Mouse (Mus musculus): ENCODE data around the gene Rep15. TPM values are rescaled to one million over a fixed set of nuclear protein-coding genes. Genes with fewer than 3 reads are reported as not detected.

The Rep15 gene
- polyA plus RNA-seq, 1 experiment: 0.72 TPM

DNA sequence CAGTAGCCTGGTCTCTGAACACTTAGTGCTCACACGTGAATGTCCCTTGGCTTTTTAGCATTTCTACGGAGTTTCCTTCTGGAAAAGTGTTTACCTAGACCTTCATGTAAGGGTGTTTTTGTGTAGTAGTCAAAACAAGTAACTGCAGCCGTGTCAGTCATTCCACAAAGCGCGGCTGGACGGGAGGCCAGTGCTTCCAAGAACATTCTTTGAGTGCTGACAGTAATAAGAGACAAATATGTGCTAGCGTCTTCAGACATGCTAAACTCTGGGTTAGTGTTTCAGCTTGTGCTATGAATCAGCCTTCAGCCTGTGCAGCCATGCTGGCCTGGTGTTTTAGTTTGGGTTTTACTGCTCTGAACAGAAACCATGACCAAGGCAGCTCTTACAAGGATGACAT is 30.3 kb downstream of the Rep15 start:
- Histone ChIP-seq H3K27me3 (ENCODE audit: control insufficient read depth, insufficient read depth, low read length, poor library complexity, severe bottlenecking) (no peaks in the 10 kb centered on the region), H3K9me3 (replicated peaks; ENCODE audit: control insufficient read depth, insufficient read depth, low read length, poor library complexity, severe bottlenecking) (no peaks in the 10 kb centered on the region), H3K27ac (ENCODE audit: insufficient read depth, low read length) (no peak overlapping the region), H3K9ac (ENCODE audit: low read depth, poor library complexity, severe bottlenecking) (no peak overlapping the region), H3K4me3 (ENCODE audit: low read depth, low read length) (no peak overlapping the region), H3K36me3 (ENCODE audit: control insufficient read depth, insufficient read depth, low read length, poor library complexity, severe bottlenecking) (peaks cover 10% of the 10 kb centered on the region), H3K4me1 (ENCODE audit: control insufficient read depth, insufficient read depth, low read length) (peaks cover 1% of the 10 kb centered on the region)
- TF ChIP-seq EP300 (IDR thresholded peaks at IDR 0.05; ENCODE audit: insufficient read depth, low read depth, low read length) (no peak), POLR2A (IDR thresholded peaks at IDR 0.05; ENCODE audit: insufficient read depth, low read length) (no peak), CTCF (IDR thresholded peaks at IDR 0.05; ENCODE audit: low read depth, low read length) (no peak)

DNA sequence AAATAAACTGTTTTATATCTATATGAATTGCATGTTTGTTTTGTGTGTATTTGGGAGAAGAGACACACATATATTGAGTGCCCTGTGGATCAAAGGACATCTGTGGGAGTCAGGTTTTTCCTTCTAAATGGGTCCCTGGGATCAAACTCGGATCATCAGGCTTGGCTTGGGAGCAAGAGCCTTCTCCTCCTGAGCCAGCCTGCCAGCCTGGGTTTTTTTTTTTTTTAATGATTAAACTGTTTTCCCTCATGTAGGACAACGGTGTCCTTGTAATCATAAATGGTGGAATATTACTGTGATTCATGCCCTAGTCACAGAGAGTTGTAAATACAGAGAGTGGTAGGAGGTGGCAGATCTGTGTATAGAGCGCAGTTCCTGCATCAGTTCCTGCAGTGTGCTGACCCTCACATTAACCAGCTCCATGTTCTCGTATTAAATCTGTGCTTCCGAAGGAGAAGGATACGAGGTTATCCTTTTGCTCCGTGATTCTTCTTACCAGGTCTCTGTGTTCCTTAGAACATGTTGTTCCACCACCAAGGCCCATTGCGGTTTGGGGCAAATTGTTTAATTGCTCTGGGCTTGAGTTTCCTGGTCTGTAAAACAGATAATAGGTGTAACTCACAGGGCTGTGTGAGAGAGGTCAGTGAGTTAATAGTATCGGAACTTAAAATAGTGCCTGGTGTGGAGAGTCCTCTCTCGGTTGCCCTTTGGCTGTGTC is 32.0 kb downstream of the Rep15 start:
- H3K36me3 ChIP-seq (ENCODE audit: control insufficient read depth, insufficient read depth, low read length, poor library complexity, severe bottlenecking): peaks cover 10% of the 10 kb centered on the region
- no peaks in the 10 kb centered on the region for H3K4me1 ChIP-seq (ENCODE audit: control insufficient read depth, insufficient read depth, low read length)
- H3K27me3 ChIP-seq (ENCODE audit: control insufficient read depth, insufficient read depth, low read length, poor library complexity, severe bottlenecking): no peaks in the 10 kb centered on the region
- H3K27ac ChIP-seq (ENCODE audit: insufficient read depth, low read length): no peak overlapping the region
- TF ChIP-seq EP300 (IDR thresholded peaks at IDR 0.05; ENCODE audit: insufficient read depth, low read depth, low read length): no peak
- TF ChIP-seq POLR2A (IDR thresholded peaks at IDR 0.05; ENCODE audit: insufficient read depth, low read length): no peak
- TF ChIP-seq CTCF (IDR thresholded peaks at IDR 0.05; ENCODE audit: low read depth, low read length): no peak
- H3K4me3 ChIP-seq (ENCODE audit: low read depth, low read length): no peak overlapping the region
- H3K9ac ChIP-seq (ENCODE audit: low read depth, poor library complexity, severe bottlenecking): no peak overlapping the region
- no peaks in the 10 kb centered on the region for H3K9me3 ChIP-seq (replicated peaks; ENCODE audit: control insufficient read depth, insufficient read depth, low read length, poor library complexity, severe bottlenecking)

DNA sequence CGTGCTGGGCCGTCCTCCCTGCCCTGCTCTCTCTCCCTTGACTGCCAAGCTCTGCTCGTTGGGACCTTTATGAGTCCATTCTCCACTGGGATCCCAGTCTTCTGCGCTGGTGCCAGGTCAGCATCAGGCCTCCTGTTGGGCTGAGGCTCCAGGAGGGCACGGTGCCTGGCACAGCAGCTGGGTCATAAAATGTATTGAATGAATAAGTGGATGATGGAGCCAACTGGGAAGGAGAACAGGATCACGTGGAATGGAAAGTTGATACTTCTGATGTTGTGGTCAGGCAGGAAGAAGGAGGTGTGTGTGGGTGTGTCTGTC is 32.5 kb downstream of the Rep15 start:
- Histone ChIP-seq H3K27ac (ENCODE audit: insufficient read depth, low read length) (no peak overlapping the region), H3K4me1 (ENCODE audit: control insufficient read depth, insufficient read depth, low read length) (no peaks in the 10 kb centered on the region), H3K36me3 (ENCODE audit: control insufficient read depth, insufficient read depth, low read length, poor library complexity, severe bottlenecking) (peaks cover 10% of the 10 kb centered on the region), H3K9me3 (replicated peaks; ENCODE audit: control insufficient read depth, insufficient read depth, low read length, poor library complexity, severe bottlenecking) (no peaks in the 10 kb centered on the region), H3K27me3 (ENCODE audit: control insufficient read depth, insufficient read depth, low read length, poor library complexity, severe bottlenecking) (no peaks in the 10 kb centered on the region), H3K4me3 (ENCODE audit: low read depth, low read length) (no peak overlapping the region), H3K9ac (ENCODE audit: low read depth, poor library complexity, severe bottlenecking) (no peak overlapping the region)
- TF ChIP-seq POLR2A (IDR thresholded peaks at IDR 0.05; ENCODE audit: insufficient read depth, low read length): no peak
- no peak for TF ChIP-seq EP300 (IDR thresholded peaks at IDR 0.05; ENCODE audit: insufficient read depth, low read depth, low read length)
- no peak for TF ChIP-seq CTCF (IDR thresholded peaks at IDR 0.05; ENCODE audit: low read depth, low read length)

DNA sequence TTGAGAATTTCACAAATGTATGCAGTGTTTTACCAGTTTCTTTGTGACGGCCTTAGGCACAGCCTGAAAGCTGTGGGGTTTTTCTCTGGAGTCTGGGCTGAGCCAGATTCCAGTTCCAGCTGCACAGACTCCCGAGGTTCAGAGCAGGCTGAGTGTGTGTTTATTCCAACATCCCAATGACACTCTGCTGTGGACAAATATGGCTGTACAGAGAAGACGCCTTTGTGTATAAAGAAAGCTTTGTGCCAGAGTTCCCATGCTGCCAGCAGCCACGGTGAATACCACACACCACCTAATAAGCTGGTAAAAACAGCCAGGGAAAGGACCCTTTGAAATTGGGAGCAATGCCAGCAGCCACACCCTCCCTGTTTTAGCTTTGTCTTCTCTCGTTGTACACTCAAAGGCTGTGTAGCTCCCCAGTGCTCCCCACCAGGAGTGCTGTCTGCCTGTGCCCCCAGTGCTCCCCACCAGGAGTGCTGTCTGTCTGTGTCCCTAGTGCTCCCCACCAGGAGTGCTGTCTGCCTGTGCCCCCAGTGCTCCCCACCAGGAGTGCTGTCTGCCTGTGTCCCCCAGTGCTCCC is 43.5 kb downstream of the Rep15 start:
- H3K36me3 ChIP-seq (ENCODE audit: control insufficient read depth, insufficient read depth, low read length, poor library complexity, severe bottlenecking): 0 out of 2 replicates have a peak, but pooled peaks cover 5% of the 10 kb centered on the region
- no peak for TF ChIP-seq EP300 (IDR thresholded peaks at IDR 0.05; ENCODE audit: insufficient read depth, low read depth, low read length)
- TF ChIP-seq CTCF (IDR thresholded peaks at IDR 0.05; ENCODE audit: low read depth, low read length): no peak
- H3K9ac ChIP-seq (ENCODE audit: low read depth, poor library complexity, severe bottlenecking): no peak overlapping the region
- H3K27me3 ChIP-seq (ENCODE audit: control insufficient read depth, insufficient read depth, low read length, poor library complexity, severe bottlenecking): no peaks in the 10 kb centered on the region
- no peaks in the 10 kb centered on the region for H3K9me3 ChIP-seq (replicated peaks; ENCODE audit: control insufficient read depth, insufficient read depth, low read length, poor library complexity, severe bottlenecking)
- peaks cover 3% of the 10 kb centered on the region for H3K4me1 ChIP-seq (ENCODE audit: control insufficient read depth, insufficient read depth, low read length)
- H3K4me3 ChIP-seq (ENCODE audit: low read depth, low read length): no peak overlapping the region
- 0 out of 2 replicates have a peak overlapping the region, but pooled peaks have one; percentile 33 for H3K27ac ChIP-seq (ENCODE audit: insufficient read depth, low read length)

DNA sequence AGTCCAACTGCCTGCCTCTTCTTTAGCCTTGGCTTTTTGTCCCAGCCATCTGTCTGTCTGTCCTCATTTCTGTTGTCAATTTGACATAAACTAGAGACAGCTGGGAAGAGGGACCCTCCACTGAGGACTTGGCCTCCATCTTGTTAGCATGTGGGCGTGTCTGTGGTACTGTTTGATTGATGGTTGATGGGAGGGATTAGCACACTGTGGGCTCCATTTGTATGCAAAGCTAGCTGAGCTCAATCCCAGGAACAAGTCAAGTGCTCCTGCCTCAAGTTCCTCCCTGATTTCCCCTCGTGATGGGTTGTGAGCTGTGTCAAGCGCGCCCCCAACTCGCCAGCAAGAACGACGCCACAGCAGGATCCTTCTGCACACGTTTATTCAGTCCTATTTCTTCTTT is 44.5 kb downstream of the Rep15 start:
- Histone ChIP-seq H3K27me3 (ENCODE audit: control insufficient read depth, insufficient read depth, low read length, poor library complexity, severe bottlenecking) (no peaks in the 10 kb centered on the region), H3K9ac (ENCODE audit: low read depth, poor library complexity, severe bottlenecking) (no peak overlapping the region), H3K9me3 (replicated peaks; ENCODE audit: control insufficient read depth, insufficient read depth, low read length, poor library complexity, severe bottlenecking) (no peaks in the 10 kb centered on the region), H3K27ac (ENCODE audit: insufficient read depth, low read length) (peak overlapping the region; percentile 51; the same call in 1 of the 2 replicates), H3K4me3 (ENCODE audit: low read depth, low read length) (no peak overlapping the region), H3K36me3 (ENCODE audit: control insufficient read depth, insufficient read depth, low read length, poor library complexity, severe bottlenecking) (0 out of 2 replicates have a peak, but pooled peaks cover 5% of the 10 kb centered on the region), H3K4me1 (ENCODE audit: control insufficient read depth, insufficient read depth, low read length) (peaks cover 3% of the 10 kb centered on the region)
- TF ChIP-seq CTCF (IDR thresholded peaks at IDR 0.05; ENCODE audit: low read depth, low read length) (no peak), POLR2A (IDR thresholded peaks at IDR 0.05; ENCODE audit: insufficient read depth, low read length) (no peak), EP300 (IDR thresholded peaks at IDR 0.05; ENCODE audit: insufficient read depth, low read depth, low read length) (peak; percentile 62; the same call in 1 of the 2 replicates)

DNA sequence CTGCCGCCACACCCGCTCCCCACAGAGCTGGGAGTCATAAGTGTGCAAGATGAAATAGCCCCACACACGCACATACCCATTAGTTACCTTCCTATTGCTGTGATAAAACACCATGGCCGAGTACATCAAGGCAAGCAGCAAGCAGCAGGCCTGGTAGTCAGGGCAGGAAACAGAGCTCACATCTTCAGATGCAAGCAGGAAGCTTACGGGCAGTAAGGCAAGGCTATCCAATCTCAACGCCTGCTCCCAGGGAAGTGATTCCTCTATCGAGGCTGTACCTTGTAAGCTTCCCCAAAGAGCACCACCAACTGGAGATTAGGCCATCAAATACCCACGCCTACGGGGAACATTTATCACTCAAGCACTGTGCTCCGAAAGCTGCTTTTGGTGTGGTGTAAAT is 47.5 kb downstream of the Rep15 start:
- no peak for TF ChIP-seq EP300 (IDR thresholded peaks at IDR 0.05; ENCODE audit: insufficient read depth, low read depth, low read length)
- H3K27me3 ChIP-seq (ENCODE audit: control insufficient read depth, insufficient read depth, low read length, poor library complexity, severe bottlenecking): no peaks in the 10 kb centered on the region
- H3K4me3 ChIP-seq (ENCODE audit: low read depth, low read length): no peak overlapping the region
- peaks cover 2% of the 10 kb centered on the region for H3K4me1 ChIP-seq (ENCODE audit: control insufficient read depth, insufficient read depth, low read length)
- no peaks in the 10 kb centered on the region for H3K9me3 ChIP-seq (replicated peaks; ENCODE audit: control insufficient read depth, insufficient read depth, low read length, poor library complexity, severe bottlenecking)
- H3K27ac ChIP-seq (ENCODE audit: insufficient read depth, low read length): no peak overlapping the region
- no peak overlapping the region for H3K9ac ChIP-seq (ENCODE audit: low read depth, poor library complexity, severe bottlenecking)
- H3K36me3 ChIP-seq (ENCODE audit: control insufficient read depth, insufficient read depth, low read length, poor library complexity, severe bottlenecking): 0 out of 2 replicates have a peak, but pooled peaks cover 4% of the 10 kb centered on the region

Other genes starting within 250 kb of the Rep15 start
- gene Arntl2, start 236.5 kb upstream of the Rep15 start, polyA plus RNA-seq (2011; ENCODE audit: insufficient read depth, insufficient read length, low read depth, missing spikeins): 18.6 and 19.5 TPM in 2 replicates
- gene Smco2, start 182.5 kb upstream of the Rep15 start, polyA plus RNA-seq (2011; ENCODE audit: insufficient read depth, insufficient read length, low read depth, missing spikeins): not detected in 2 replicates
- gene Ppfibp1, start 144.1 kb upstream of the Rep15 start, polyA plus RNA-seq (2011; ENCODE audit: insufficient read depth, insufficient read length, low read depth, missing spikeins): 66.1 and 66.6 TPM in 2 replicates
- not detected in 2 replicates for gene 1700034J05Rik, start 78.2 kb upstream of the Rep15 start, polyA plus RNA-seq (2011; ENCODE audit: insufficient read depth, insufficient read length, low read depth, missing spikeins)
- gene Mrps35, start 10.2 kb downstream of the Rep15 start, polyA plus RNA-seq (2011; ENCODE audit: insufficient read depth, insufficient read length, low read depth, missing spikeins): 87.6 and 102 TPM in 2 replicates
- not detected in 2 replicates for gene Mansc4, start 54.4 kb downstream of the Rep15 start, polyA plus RNA-seq (2011; ENCODE audit: insufficient read depth, insufficient read length, low read depth, missing spikeins)
- 18.9 and 22.7 TPM in 2 replicates for gene Klhl42, start 58.8 kb downstream of the Rep15 start, polyA plus RNA-seq (2011; ENCODE audit: insufficient read depth, insufficient read length, low read depth, missing spikeins)
- not detected in 2 replicates for gene Pthlh, start 231.6 kb downstream of the Rep15 start, polyA plus RNA-seq (2011; ENCODE audit: insufficient read depth, insufficient read length, low read depth, missing spikeins)